In genomic region chr6:52825535-52825934, GRCm38 (mm10) we compare ENCODE assay signal across 10 mouse cellular contexts.
A peak's percentile ranks its signal among the peaks of the same experiment; 100 is the strongest.
DNase-seq lines count a peak whose midpoint lies in the region; ATAC-seq and TF ChIP-seq lines count a peak whose summit lies in the region.
"Had no signal": no experiment of that assay in that cellular context is flagged by ENCODE, and none has a peak within 500 bp of the region (broad histone marks: within the 10 kb centered on the region; RNA-seq: fewer than 3 reads in every experiment).

No protein-coding gene starts in this region.

- no peak overlapping the region for H3K4me2 ChIP-seq in lung, postnatal 0 days (replicated peaks; ENCODE audit: low read depth, low read length)
- H3K4me2 ChIP-seq: midbrain, embryonic 12.5 days had no signal

- H3K4me1 ChIP-seq in lung, postnatal 0 days (ENCODE audit: insufficient read depth, low read depth, low read length) = no peaks in the 10 kb centered on the region

- peak; percentile 83 for TF ChIP-seq EP300 in lung, postnatal 0 days (IDR thresholded peaks at IDR 0.05)

- no peaks in the 10 kb centered on the region for H3K36me3 ChIP-seq in lung, postnatal 0 days (ENCODE audit: insufficient read depth, low read length)
- H3K36me3 ChIP-seq: midbrain, embryonic 12.5 days had no signal

- H3K9me3 ChIP-seq in lung, postnatal 0 days (ENCODE audit: low read length) = no peaks in the 10 kb centered on the region
- H3K9me3 ChIP-seq: midbrain, embryonic 12.5 days had no signal

- H3K9ac ChIP-seq in lung, postnatal 0 days (replicated peaks; ENCODE audit: low read depth) = no peak overlapping the region
- H3K9ac ChIP-seq: midbrain, embryonic 12.5 days had no signal

- WGBS in lung, postnatal 0 days = 59% methylated on average over 5 of the region's 5 CpGs

- peak; percentile 22 for DNase-seq in cerebellum, adult 11 months
- DNase-seq in cerebellum, postnatal 10 days = no peak
- DNase-seq in retina, postnatal 1 day = peak; percentile 34
- no peak for DNase-seq in retina, embryonic 14.5 days (ENCODE audit: low spot score)
- DNase-seq in induced T-regulatory cell, adult 2 months (ENCODE audit: low read depth) = peak; percentile 71
- DNase-seq in lung, postnatal 0 days (ENCODE audit: low spot score) = peak; percentile 72
- no peak for DNase-seq in ovary, postnatal 14 days (ENCODE audit: low spot score)
- no peak for DNase-seq in thymus, postnatal 10 days (ENCODE audit: low spot score in 2 of 2)

- ATAC-seq in lung, postnatal 0 days = peak; percentile 87

- no peak for TF ChIP-seq CTCF in lung, postnatal 0 days (IDR thresholded peaks at IDR 0.05)

- H3K27ac ChIP-seq in lung, postnatal 0 days (ENCODE audit: low read length) = no peak overlapping the region
- H3K27ac ChIP-seq: midbrain, embryonic 12.5 days had no signal

- H3K4me3 ChIP-seq in lung, postnatal 0 days (ENCODE audit: low read depth, low read length) = no peak overlapping the region
- H3K4me3 ChIP-seq: erythroblast, embryonic 14.5 days; midbrain, embryonic 12.5 days had no signal

- no peaks in the 10 kb centered on the region for H3K27me3 ChIP-seq in lung, postnatal 0 days (replicated peaks; ENCODE audit: insufficient read depth, low read length)

Comparison
In these comparisons a context has a peak if more than half of its experiments do, and no peak if none do; other contexts are left out.
1. DNase-seq: peak in cerebellum, adult 11 months (single experiment), retina, postnatal 1 day (single experiment), induced T-regulatory cell, adult 2 months (single experiment) and lung, postnatal 0 days (single experiment); none in cerebellum, postnatal 10 days (0 of 2), retina, embryonic 14.5 days (single experiment), ovary, postnatal 14 days (single experiment) and thymus, postnatal 10 days (0 of 2).